Mouse (Mus musculus): ENCODE results near the gene Sos2. TPM values are rescaled to one million over a fixed set of nuclear protein-coding genes. Genes with fewer than 3 reads are reported as not detected.

Gene Sos2
- polyA plus RNA-seq (2016; fragmentation: Nextera tagmentation; extraction: Ambion mirVana) = 11.8 and 13.0 TPM in 2 replicates

DNA sequence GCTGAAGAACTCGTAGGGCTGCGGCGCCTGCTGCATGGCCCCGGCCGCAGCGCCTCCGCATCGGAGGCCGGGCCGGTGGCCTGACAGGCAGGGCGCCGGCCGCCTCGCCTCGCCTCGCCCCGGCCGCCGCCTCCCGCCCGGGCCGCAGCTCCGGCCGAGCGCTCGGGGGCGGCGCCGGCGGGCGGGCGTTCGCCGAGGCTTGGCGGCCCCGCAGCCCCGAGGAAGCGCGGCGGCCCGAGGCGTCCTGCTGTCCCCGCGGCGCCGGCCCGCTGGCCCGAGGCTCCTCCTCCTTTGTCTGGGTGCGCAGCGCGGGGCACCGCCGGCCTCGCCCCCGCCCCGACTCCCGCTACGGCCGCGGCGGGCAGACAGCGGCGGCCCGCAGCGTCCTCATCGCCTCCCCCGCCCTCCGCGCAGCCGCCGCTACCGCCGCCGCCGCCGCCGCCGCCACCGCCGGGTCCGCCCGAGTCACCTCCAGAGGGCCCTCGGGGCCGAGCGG, at the start of gene Sos2:
TSS of gene Sos2 (minus strand) at position 287 of the 496 bp plus-strand sequence.
- peak within 1 kb of the TSS; percentile 87 for H3K4me2 ChIP-seq (replicated peaks)
- peak within 1 kb of the TSS; percentile 94 for H3K27ac ChIP-seq
- peak; percentile 83 for ATAC-seq (ENCODE audit: low FRiP score, low read depth)
- H3K4me3 ChIP-seq = peak within 1 kb of the TSS; percentile 97
- H3K9ac ChIP-seq = peak within 1 kb of the TSS; percentile 93
- H3K4me1 ChIP-seq = peaks cover 10% of the 10 kb centered on the region
- H3K27me3 ChIP-seq (replicated peaks) = no peaks in the 10 kb centered on the region
- no peaks in the 10 kb centered on the region for H3K36me3 ChIP-seq
- H3K9me3 ChIP-seq = no peaks in the 10 kb centered on the region
- under 1% methylated on average over 54 of the region's 85 CpGs for WGBS

DNA sequence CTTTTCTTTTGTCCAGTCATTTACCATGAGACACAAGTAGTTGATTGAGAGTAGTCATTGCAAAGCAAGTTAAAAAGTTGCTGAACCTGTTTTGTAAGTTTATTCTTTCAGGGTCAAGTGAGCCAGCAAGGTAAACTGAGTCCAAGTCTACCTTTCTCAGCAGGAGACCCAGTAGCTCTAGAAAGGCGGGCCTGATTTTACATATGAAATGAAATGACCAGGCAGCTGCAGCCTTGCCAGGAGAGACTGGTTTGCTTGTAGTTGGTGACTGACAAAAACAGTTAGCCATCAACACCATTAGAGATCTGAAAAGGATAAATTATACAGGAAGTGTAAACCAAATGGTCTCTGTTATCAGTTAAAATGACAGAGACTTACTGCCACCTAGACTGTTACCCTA, 48.7 kb upstream of the Sos2 start:
- ATAC-seq (ENCODE audit: low FRiP score, low read depth) = no peak
- no peak overlapping the region for H3K4me2 ChIP-seq (replicated peaks)
- no peaks in the 10 kb centered on the region for H3K36me3 ChIP-seq
- WGBS = 85% methylated on average over 1 of the region's 1 CpGs
- peaks cover 3% of the 10 kb centered on the region; the same call in 1 of the 2 replicates for H3K4me1 ChIP-seq
- H3K27me3 ChIP-seq (replicated peaks) = no peaks in the 10 kb centered on the region
- H3K9me3 ChIP-seq = no peaks in the 10 kb centered on the region
- no peak overlapping the region for H3K4me3 ChIP-seq
- H3K9ac ChIP-seq = no peak overlapping the region
- no peak overlapping the region for H3K27ac ChIP-seq

DNA sequence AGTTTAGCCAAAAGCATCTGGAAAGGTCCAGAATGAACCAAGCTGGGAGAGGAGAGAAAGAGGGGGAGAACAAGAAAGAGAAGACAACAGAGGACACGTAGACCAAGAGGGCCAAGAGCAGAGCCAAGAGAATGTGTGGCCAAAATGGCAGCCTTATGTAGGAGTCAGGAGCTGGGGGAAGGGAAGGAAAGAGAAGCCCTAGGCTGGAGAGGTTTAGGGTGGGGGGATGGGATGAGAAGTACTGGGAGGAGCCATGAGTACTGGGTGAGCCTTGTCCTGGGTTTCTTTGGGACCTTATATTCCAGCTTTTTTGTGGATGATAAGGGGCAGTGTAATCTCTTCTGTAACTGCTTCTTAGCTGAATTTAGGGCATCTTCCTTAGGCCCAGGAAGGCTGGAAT, 47.6 kb upstream of the Sos2 start:
- H3K36me3 ChIP-seq = no peaks in the 10 kb centered on the region
- no peak overlapping the region for H3K4me2 ChIP-seq (replicated peaks)
- H3K4me3 ChIP-seq = no peak overlapping the region
- H3K27me3 ChIP-seq (replicated peaks) = no peaks in the 10 kb centered on the region
- H3K4me1 ChIP-seq = peaks cover 5% of the 10 kb centered on the region
- no peak overlapping the region for H3K9ac ChIP-seq
- no peak overlapping the region for H3K27ac ChIP-seq
- H3K9me3 ChIP-seq = no peaks in the 10 kb centered on the region
- 88% methylated on average over 1 of the region's 1 CpGs for WGBS
- no peak for ATAC-seq (ENCODE audit: low FRiP score, low read depth)

DNA sequence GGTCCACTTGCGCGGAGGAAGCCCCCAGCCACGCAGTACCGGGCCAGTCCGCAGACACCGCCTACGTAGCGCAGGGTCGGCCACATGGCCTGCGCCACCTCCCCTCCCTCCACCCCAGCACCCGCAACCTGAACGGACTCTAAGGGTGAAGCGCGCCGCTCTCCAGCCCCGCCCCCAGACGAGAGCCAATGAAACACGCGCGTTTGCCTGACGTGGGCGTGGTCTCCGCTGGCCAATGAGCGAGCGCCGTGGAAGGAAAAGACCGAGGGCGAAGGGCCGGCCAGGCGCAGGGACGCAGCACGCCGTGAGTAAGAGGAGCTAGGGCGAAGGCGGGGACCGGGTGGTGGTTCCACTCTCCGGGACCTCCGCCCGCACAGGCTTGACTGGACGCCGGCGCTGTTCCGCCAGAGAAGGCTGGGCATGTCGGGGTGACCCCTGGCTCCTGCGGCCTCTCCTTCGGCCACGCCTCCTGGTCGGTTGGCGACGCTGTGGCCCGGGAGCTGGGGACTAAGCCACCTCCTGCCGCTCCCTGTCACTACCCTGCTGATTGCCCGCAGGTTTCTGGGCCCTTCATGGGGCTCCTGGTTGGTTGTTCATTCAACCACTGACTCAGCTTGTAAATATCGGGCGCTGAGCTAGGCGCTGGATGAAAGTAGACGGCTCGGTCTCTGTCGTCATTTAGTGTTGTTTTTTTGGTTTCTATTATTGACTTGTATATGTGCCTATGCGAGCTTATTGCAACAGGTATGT, 43.2 kb upstream of the Sos2 start, which contains the start of the genes L2hgdh and Atp5s:
TSS of gene L2hgdh (minus strand) at position 163 of the 750 bp plus-strand sequence.
TSS of gene Atp5s (plus strand) at position 240 of the 750 bp plus-strand sequence.
- Histone ChIP-seq H3K27ac (peak within 1 kb of the TSS; percentile 50; the same call in 1 of the 2 replicates), H3K27me3 (replicated peaks) (no peaks in the 10 kb centered on the region), H3K36me3 (peaks cover 1% of the 10 kb centered on the region), H3K9ac (peak within 1 kb of the TSS; percentile 69), H3K9me3 (peaks cover 1% of the 10 kb centered on the region; the same call in 1 of the 2 replicates), H3K4me3 (peak within 1 kb of the TSS; percentile 68), H3K4me2 (replicated peaks) (peak within 1 kb of the TSS; percentile 92), H3K4me1 (peaks cover 14% of the 10 kb centered on the region)
- peak; percentile 98 for ATAC-seq (ENCODE audit: low FRiP score, low read depth)
- under 1% methylated on average over 60 of the region's 60 CpGs for WGBS

DNA sequence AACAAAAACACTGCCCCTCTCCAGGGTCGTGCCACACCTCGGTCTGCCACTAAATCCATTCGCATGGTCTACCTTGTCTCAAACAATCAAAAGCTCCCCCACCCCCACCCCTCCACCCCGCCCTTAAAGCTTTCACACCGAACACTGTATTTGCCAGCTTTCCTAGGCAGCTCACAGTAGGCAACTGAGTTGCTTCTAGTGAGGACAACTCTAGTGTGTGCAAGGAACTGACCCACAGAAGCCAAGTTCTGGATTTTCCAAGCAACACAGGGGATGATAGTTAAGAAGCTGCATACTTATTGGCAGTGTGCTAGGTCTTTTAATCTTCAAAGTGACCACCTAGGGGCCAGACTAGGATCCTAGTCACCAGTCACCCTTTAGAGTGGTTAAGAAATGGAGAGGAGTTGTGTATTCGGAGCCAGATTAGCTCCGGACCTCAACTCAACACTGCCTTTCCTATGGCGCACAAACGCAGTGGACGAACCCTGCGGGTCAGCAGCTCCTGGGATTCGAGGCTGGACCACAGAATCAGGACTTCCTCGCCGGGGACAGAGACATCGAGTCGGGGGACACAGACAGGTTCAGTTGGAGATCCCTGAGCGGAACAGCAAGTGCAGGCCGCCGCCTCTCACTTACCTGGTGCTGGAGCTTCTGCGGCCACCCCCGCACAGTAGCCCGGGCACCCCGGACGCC, 42.5 kb upstream of the Sos2 start:
- peak; percentile 39 for ATAC-seq (ENCODE audit: low FRiP score, low read depth)
- WGBS = 4% methylated on average over 24 of the region's 24 CpGs
- H3K9ac ChIP-seq = peak overlapping the region; percentile 69
- H3K4me3 ChIP-seq = peak overlapping the region; percentile 68
- peaks cover 14% of the 10 kb centered on the region for H3K4me1 ChIP-seq
- peak overlapping the region; percentile 92 for H3K4me2 ChIP-seq (replicated peaks)
- H3K36me3 ChIP-seq = peaks cover 9% of the 10 kb centered on the region
- peaks cover 9% of the 10 kb centered on the region for H3K9me3 ChIP-seq
- 0 out of 2 replicates have a peak overlapping the region, but pooled peaks have one; percentile 50 for H3K27ac ChIP-seq
- no peaks in the 10 kb centered on the region for H3K27me3 ChIP-seq (replicated peaks)

DNA sequence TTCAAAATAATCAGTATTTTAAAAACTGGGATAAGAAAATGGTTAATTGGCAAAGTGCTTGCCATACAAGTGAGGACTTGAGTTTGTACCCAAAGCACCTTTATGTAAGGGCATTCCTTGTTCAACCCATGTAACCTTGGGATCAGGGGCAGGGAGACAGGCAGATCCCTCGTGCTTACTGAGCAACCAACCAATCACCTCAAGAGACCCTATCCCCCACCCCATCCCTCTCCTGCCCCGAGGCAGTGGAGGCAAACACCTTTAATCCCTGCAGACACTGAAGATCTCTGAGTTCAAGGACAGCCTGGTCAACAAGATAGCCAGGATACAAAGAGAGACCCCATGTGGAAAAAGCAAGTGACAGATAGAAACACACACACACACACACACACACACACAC, 41.7 kb upstream of the Sos2 start:
- WGBS = 72% methylated on average over 2 of the region's 2 CpGs
- no peak overlapping the region for H3K9ac ChIP-seq
- no peak overlapping the region for H3K27ac ChIP-seq
- ATAC-seq (ENCODE audit: low FRiP score, low read depth) = no peak
- peaks cover 14% of the 10 kb centered on the region for H3K4me1 ChIP-seq
- peak overlapping the region; percentile 92 for H3K4me2 ChIP-seq (replicated peaks)
- no peaks in the 10 kb centered on the region for H3K27me3 ChIP-seq (replicated peaks)
- peaks cover 11% of the 10 kb centered on the region for H3K36me3 ChIP-seq
- peaks cover 11% of the 10 kb centered on the region for H3K9me3 ChIP-seq
- no peak overlapping the region for H3K4me3 ChIP-seq

DNA sequence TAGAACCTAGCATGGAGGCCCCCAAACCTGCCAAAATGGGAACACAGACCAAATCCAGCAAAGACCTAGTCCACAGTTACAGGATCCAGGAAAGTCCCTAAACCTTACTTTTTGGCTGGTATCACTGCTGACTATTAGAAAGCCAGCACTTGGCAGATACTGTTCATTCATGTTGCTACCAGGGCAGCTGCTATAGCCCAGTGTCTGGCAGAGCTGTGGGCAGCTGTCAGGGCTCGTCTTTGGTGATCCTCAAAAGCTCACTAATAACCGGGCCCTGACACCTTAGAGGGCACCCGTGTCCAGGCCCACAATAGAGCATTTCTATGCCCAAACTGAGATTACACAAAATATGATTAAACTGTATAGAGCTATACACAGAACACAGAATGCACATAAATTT, 41.2 kb upstream of the Sos2 start:
- Histone ChIP-seq H3K27me3 (replicated peaks) (no peaks in the 10 kb centered on the region), H3K4me3 (no peak overlapping the region), H3K36me3 (peaks cover 15% of the 10 kb centered on the region), H3K4me2 (replicated peaks) (no peak overlapping the region), H3K9me3 (peaks cover 11% of the 10 kb centered on the region), H3K9ac (no peak overlapping the region), H3K4me1 (peaks cover 14% of the 10 kb centered on the region), H3K27ac (no peak overlapping the region)
- no peak for ATAC-seq (ENCODE audit: low FRiP score, low read depth)
- whole genome bisulfite sequencing = 92% methylated on average over 3 of the region's 3 CpGs

DNA sequence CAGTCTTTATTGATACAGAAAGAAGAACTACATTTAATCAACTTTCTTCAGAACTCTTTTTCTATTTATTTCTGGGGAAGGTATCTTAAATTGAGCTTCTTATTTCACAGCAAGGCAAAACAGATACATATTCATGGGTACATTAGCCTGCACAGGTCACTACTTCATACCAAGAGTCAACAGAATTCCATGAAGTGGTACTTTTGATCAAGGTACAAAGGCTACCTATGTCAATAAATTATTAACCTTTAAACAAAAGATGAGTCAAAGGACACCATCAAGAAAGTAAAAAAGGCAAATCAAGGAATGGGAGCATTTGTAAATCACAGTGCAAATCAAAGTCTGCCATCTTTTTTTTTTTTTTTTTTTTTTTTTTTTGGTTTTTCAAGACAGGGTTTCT, 32.0 kb upstream of the Sos2 start:
- no peaks in the 10 kb centered on the region for H3K9me3 ChIP-seq
- H3K4me1 ChIP-seq = no peaks in the 10 kb centered on the region
- ATAC-seq (ENCODE audit: low FRiP score, low read depth) = no peak
- no peak overlapping the region for H3K9ac ChIP-seq
- no peak overlapping the region for H3K4me2 ChIP-seq (replicated peaks)
- no peak overlapping the region for H3K4me3 ChIP-seq
- H3K36me3 ChIP-seq = peaks cover 12% of the 10 kb centered on the region
- no peak overlapping the region for H3K27ac ChIP-seq
- H3K27me3 ChIP-seq (replicated peaks) = no peaks in the 10 kb centered on the region

DNA sequence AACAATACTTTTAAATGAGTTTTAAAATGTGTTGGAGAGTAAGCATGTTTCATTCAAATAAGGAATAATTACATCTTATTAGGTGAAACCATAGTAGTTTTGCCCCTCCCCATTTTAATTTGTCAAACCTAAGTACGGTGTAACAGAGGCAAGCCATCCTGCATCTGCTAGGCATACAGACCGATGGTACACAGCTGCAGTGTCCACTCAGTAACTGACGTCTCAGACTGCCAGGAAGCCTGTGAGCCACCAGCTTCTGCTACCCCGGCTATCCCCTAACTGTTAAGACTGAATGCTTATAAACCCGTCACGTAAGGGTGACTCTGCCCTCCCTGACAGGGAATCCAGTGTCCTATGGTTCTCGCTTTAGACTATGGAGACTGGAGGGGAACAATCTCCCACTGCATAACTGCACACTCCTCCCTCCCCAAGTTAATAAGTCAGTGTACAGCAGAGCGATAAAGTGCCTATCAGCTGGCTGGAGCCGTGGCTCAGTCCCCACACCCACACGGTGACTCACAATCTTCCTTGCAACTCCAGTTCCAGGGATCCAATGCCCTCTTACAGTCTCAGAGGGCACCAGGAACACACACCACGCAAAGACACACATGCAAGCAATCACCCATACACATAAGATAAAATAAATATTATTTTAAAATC, 23.3 kb upstream of the Sos2 start:
- ATAC-seq (ENCODE audit: low FRiP score, low read depth) = no peak
- Histone ChIP-seq H3K9ac (no peak overlapping the region), H3K36me3 (0 out of 2 replicates have a peak, but pooled peaks cover 4% of the 10 kb centered on the region), H3K4me1 (no peaks in the 10 kb centered on the region), H3K9me3 (no peaks in the 10 kb centered on the region), H3K4me2 (replicated peaks) (no peak overlapping the region), H3K27me3 (replicated peaks) (no peaks in the 10 kb centered on the region), H3K4me3 (no peak overlapping the region), H3K27ac (no peak overlapping the region)
- WGBS = 89% methylated on average over 11 of the region's 11 CpGs

DNA sequence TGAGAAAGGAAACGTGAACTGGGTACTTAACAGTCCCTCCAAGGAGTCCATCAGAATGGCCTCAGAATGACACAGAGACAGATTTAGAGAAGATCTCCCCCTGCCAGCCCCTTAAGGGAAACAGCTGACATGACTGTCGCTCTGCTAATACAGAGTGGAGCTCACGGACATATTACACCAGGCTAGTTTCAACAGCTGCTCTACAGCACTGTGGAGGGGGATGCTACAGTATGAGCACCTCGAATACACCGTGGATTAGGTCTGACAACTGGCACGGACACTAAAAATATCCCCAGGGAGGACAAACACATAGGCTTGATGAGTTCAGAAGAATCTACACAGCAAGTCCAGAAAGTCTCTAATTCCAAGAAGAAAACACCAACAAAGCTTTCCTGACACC, 16.7 kb upstream of the Sos2 start:
- H3K9ac ChIP-seq = no peak overlapping the region
- no peak overlapping the region for H3K27ac ChIP-seq
- H3K4me1 ChIP-seq = no peaks in the 10 kb centered on the region
- 85% methylated on average over 6 of the region's 6 CpGs for WGBS
- H3K9me3 ChIP-seq = no peaks in the 10 kb centered on the region
- no peak overlapping the region for H3K4me3 ChIP-seq
- H3K36me3 ChIP-seq = 0 out of 2 replicates have a peak, but pooled peaks cover 7% of the 10 kb centered on the region
- no peaks in the 10 kb centered on the region for H3K27me3 ChIP-seq (replicated peaks)
- no peak for ATAC-seq (ENCODE audit: low FRiP score, low read depth)
- H3K4me2 ChIP-seq (replicated peaks) = no peak overlapping the region

DNA sequence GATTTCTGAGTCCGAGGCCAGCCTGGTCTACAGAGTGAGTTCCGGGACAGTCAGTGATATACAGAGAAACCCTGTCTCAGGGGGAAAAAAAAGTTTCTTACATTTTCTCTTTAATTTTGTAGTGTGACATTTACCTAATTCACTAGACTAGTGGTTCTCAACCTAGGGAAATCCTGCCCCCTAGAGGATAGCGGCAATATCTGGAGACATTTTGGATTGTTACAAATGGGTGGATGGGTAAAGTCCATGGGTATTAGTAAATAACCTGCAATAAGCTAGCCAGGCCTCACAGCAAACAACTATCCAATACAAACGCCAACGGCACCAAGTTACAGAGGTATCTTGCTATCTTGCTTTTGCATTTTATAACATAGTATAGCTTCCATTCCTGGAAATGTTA, 15.1 kb upstream of the Sos2 start:
- Histone ChIP-seq H3K4me2 (replicated peaks) (no peak overlapping the region), H3K27me3 (replicated peaks) (no peaks in the 10 kb centered on the region), H3K27ac (no peak overlapping the region), H3K9ac (no peak overlapping the region), H3K9me3 (no peaks in the 10 kb centered on the region), H3K4me3 (no peak overlapping the region), H3K4me1 (no peaks in the 10 kb centered on the region), H3K36me3 (0 out of 2 replicates have a peak, but pooled peaks cover 5% of the 10 kb centered on the region)
- WGBS = 83% methylated on average over 5 of the region's 5 CpGs
- ATAC-seq (ENCODE audit: low FRiP score, low read depth) = no peak

DNA sequence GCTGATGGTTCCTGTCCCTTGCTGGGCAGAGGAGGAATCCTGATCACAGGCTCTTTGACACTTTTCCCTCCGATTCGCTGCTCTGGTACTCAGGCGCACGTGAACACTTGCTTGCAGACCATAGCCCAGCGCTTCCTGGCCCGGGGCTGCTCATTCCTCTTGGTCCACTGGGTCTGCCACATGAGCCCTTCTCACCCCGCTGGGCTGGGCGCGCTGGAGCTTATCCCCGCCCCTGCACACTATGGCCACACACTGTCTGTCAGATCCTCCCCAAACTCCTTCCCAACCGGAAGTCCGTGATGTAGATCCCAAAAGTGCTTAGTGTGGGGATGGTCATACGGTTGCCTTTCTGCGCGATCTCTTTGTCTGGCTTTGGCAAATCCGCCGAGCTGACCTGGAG, 11.8 kb upstream of the Sos2 start:
- H3K4me2 ChIP-seq (replicated peaks) = no peak overlapping the region
- 0 out of 2 replicates have a peak, but pooled peaks cover 3% of the 10 kb centered on the region for H3K36me3 ChIP-seq
- no peak for ATAC-seq (ENCODE audit: low FRiP score, low read depth)
- H3K4me1 ChIP-seq = no peaks in the 10 kb centered on the region
- H3K27ac ChIP-seq = no peak overlapping the region
- 83% methylated on average over 17 of the region's 17 CpGs for WGBS
- H3K4me3 ChIP-seq = no peak overlapping the region
- no peaks in the 10 kb centered on the region for H3K9me3 ChIP-seq
- no peaks in the 10 kb centered on the region for H3K27me3 ChIP-seq (replicated peaks)
- no peak overlapping the region for H3K9ac ChIP-seq
